Mouse (Mus musculus): ENCODE results near the gene Gckr. TPM values are rescaled to one million over a fixed set of nuclear protein-coding genes. Genes with fewer than 3 reads are reported as not detected.

Gckr gene
- polyA plus RNA-seq, 1 experiment from 2014 or later, result 0.22 TPM

Other genes starting within 250 kb of the Gckr start
- 105 and 107 TPM in 2 replicates for gene Atraid, start 249.1 kb upstream of the Gckr start, polyA plus RNA-seq (2014; fragmentation: Nextera tagmentation; extraction: Ambion mirVana)
- 7.3 and 8.3 TPM in 2 replicates for gene Slc5a6, start 248.5 kb upstream of the Gckr start, polyA plus RNA-seq (2014; fragmentation: Nextera tagmentation; extraction: Ambion mirVana)
- gene Cad, start 242.7 kb upstream of the Gckr start, polyA plus RNA-seq (2014; fragmentation: Nextera tagmentation; extraction: Ambion mirVana), result 20.5 and 22.2 TPM in 2 replicates
- gene Dnajc5g, start 191.2 kb upstream of the Gckr start, polyA plus RNA-seq (2014; fragmentation: Nextera tagmentation; extraction: Ambion mirVana), result not detected in 2 replicates
- gene Slc30a3, start 189.2 kb upstream of the Gckr start, polyA plus RNA-seq (2014; fragmentation: Nextera tagmentation; extraction: Ambion mirVana), result 6.9 and 7.2 TPM in 2 replicates
- gene Trim54, start 180.7 kb upstream of the Gckr start, polyA plus RNA-seq (2014; fragmentation: Nextera tagmentation; extraction: Ambion mirVana), result not detected in 2 replicates
- not detected in 2 replicates for gene Ucn, start 158.6 kb upstream of the Gckr start, polyA plus RNA-seq (2014; fragmentation: Nextera tagmentation; extraction: Ambion mirVana)
- 48.7 and 49.8 TPM in 2 replicates for gene Mpv17, start 143.2 kb upstream of the Gckr start, polyA plus RNA-seq (2014; fragmentation: Nextera tagmentation; extraction: Ambion mirVana)
- gene Gm29609, start 117.5 kb upstream of the Gckr start, polyA plus RNA-seq (2014; fragmentation: Nextera tagmentation; extraction: Ambion mirVana), result 0.78 and 1.9 TPM in 2 replicates
- gene Gtf3c2, start 117.3 kb upstream of the Gckr start, polyA plus RNA-seq (2014; fragmentation: Nextera tagmentation; extraction: Ambion mirVana), result 71.9 and 72.5 TPM in 2 replicates
- gene Snx17, start 104.2 kb upstream of the Gckr start, polyA plus RNA-seq (2014; fragmentation: Nextera tagmentation; extraction: Ambion mirVana), result 150 and 155 TPM in 2 replicates
- gene Eif2b4, start 104.0 kb upstream of the Gckr start, polyA plus RNA-seq (2014; fragmentation: Nextera tagmentation; extraction: Ambion mirVana), result 62.0 and 63.9 TPM in 2 replicates
- 4.2 and 6.5 TPM in 2 replicates for gene Zfp513, start 95.1 kb upstream of the Gckr start, polyA plus RNA-seq (2014; fragmentation: Nextera tagmentation; extraction: Ambion mirVana)
- 156 and 164 TPM in 2 replicates for gene Ppm1g, start 76.8 kb upstream of the Gckr start, polyA plus RNA-seq (2014; fragmentation: Nextera tagmentation; extraction: Ambion mirVana)
- gene Nrbp1, start 56.6 kb upstream of the Gckr start, polyA plus RNA-seq (2014; fragmentation: Nextera tagmentation; extraction: Ambion mirVana), result 147 and 148 TPM in 2 replicates
- gene Gm9970, start 56.2 kb upstream of the Gckr start, polyA plus RNA-seq (2014; fragmentation: Nextera tagmentation; extraction: Ambion mirVana), result 1.3 TPM in 1 of 2 replicates, not detected in the other
- 2.6 and 3.4 TPM in 2 replicates for gene Krtcap3, start 45.8 kb upstream of the Gckr start, polyA plus RNA-seq (2014; fragmentation: Nextera tagmentation; extraction: Ambion mirVana)
- gene Ift172, start 6.3 kb upstream of the Gckr start, polyA plus RNA-seq (2014; fragmentation: Nextera tagmentation; extraction: Ambion mirVana), result 25.6 and 31.9 TPM in 2 replicates
- gene Fndc4, start 1.4 kb upstream of the Gckr start, polyA plus RNA-seq (2014; fragmentation: Nextera tagmentation; extraction: Ambion mirVana), result 43.3 and 54.0 TPM in 2 replicates
- gene Zfp512, start 155.0 kb downstream of the Gckr start, polyA plus RNA-seq (2014; fragmentation: Nextera tagmentation; extraction: Ambion mirVana), result 78.5 and 81.4 TPM in 2 replicates
- gene 4930548H24Rik, start 188.3 kb downstream of the Gckr start, polyA plus RNA-seq (2014; fragmentation: Nextera tagmentation; extraction: Ambion mirVana), result not detected in 2 replicates
- 70.9 and 71.2 TPM in 2 replicates for gene Gpn1, start 197.3 kb downstream of the Gckr start, polyA plus RNA-seq (2014; fragmentation: Nextera tagmentation; extraction: Ambion mirVana)
- gene Slc4a1ap, start 229.6 kb downstream of the Gckr start, polyA plus RNA-seq (2014; fragmentation: Nextera tagmentation; extraction: Ambion mirVana), result 26.2 and 32.0 TPM in 2 replicates
- gene Supt7l, start 230.4 kb downstream of the Gckr start, polyA plus RNA-seq (2014; fragmentation: Nextera tagmentation; extraction: Ambion mirVana), result 19.2 and 21.4 TPM in 2 replicates

Measured in midbrain, embryonic 11.5 days (tissue).